Mouse (Mus musculus): ENCODE results near the gene Spock2. TPM values are rescaled to one million over a fixed set of nuclear protein-coding genes. Genes with fewer than 3 reads are reported as not detected.
A peak's percentile ranks its signal among the peaks of the same experiment; 100 is the strongest.
"Not testable (repeated sequence)": the region's sequence is repeated elsewhere in the genome, so short reads cannot be mapped to it uniquely, and the experiment has no call there.

The Spock2 gene
- polyA plus RNA-seq, 1 experiment from 2014 or later, result 68.6 TPM

- 53% methylated on average over 6 of the region's 6 CpGs for whole genome bisulfite sequencing
- ATAC-seq, result peak; percentile 52; the same call in 1 of the 2 replicates
- Histone ChIP-seq H3K4me2 (ENCODE audit: low read length) (no peak overlapping the region), H3K27ac (ENCODE audit: low read length) (no peak overlapping the region), H3K4me3 (replicated peaks; ENCODE audit: low read length) (no peak overlapping the region), H3K27me3 (replicated peaks; ENCODE audit: control insufficient read depth, insufficient read depth, low read length) (no peaks in the 10 kb centered on the region), H3K9me3 (ENCODE audit: control insufficient read depth, low read length) (no peaks in the 10 kb centered on the region), H3K36me3 (ENCODE audit: control insufficient read depth, insufficient read depth) (no peaks in the 10 kb centered on the region), H3K4me1 (replicated peaks; ENCODE audit: control insufficient read depth, insufficient read depth, low read length) (no peaks in the 10 kb centered on the region), H3K9ac (replicated peaks; ENCODE audit: low read depth, low read length) (no peak overlapping the region)
These were observed 45.2 kb downstream of the Spock2 start for GRCm38 (mm10) chr10:60151107-60151663.

- H3K4me1 ChIP-seq (replicated peaks; ENCODE audit: control insufficient read depth, insufficient read depth, low read length), result no peaks in the 10 kb centered on the region
- H3K4me2 ChIP-seq (ENCODE audit: low read length), result no peak overlapping the region
- no peak for ATAC-seq
- H3K4me3 ChIP-seq (replicated peaks; ENCODE audit: low read length), result no peak overlapping the region
- no peak overlapping the region for H3K9ac ChIP-seq (replicated peaks; ENCODE audit: low read depth, low read length)
- H3K9me3 ChIP-seq (ENCODE audit: control insufficient read depth, low read length), result no peaks in the 10 kb centered on the region
- H3K27ac ChIP-seq (ENCODE audit: low read length), result no peak overlapping the region
- H3K27me3 ChIP-seq (replicated peaks; ENCODE audit: control insufficient read depth, insufficient read depth, low read length), result no peaks in the 10 kb centered on the region
- no peaks in the 10 kb centered on the region for H3K36me3 ChIP-seq (ENCODE audit: control insufficient read depth, insufficient read depth)
These were observed 50.0 kb downstream of the Spock2 start for GRCm38 (mm10) chr10:60156016-60156415.

- no peak for ATAC-seq
- 96% methylated on average over 3 of the region's 3 CpGs for WGBS
- Histone ChIP-seq H3K27me3 (replicated peaks; ENCODE audit: control insufficient read depth, insufficient read depth, low read length) (no peaks in the 10 kb centered on the region), H3K4me2 (ENCODE audit: low read length) (no peak overlapping the region), H3K36me3 (ENCODE audit: control insufficient read depth, insufficient read depth) (no peaks in the 10 kb centered on the region), H3K27ac (ENCODE audit: low read length) (no peak overlapping the region), H3K9me3 (ENCODE audit: control insufficient read depth, low read length) (no peaks in the 10 kb centered on the region), H3K4me1 (replicated peaks; ENCODE audit: control insufficient read depth, insufficient read depth, low read length) (no peaks in the 10 kb centered on the region), H3K9ac (replicated peaks; ENCODE audit: low read depth, low read length) (no peak overlapping the region), H3K4me3 (replicated peaks; ENCODE audit: low read length) (no peak overlapping the region)
These were observed 52.1 kb downstream of the Spock2 start for GRCm38 (mm10) chr10:60158144-60158543.

GRCm38 (mm10) chr10:60161397-60161796, 55.4 kb downstream of the Spock2 start:
- H3K4me2 ChIP-seq (ENCODE audit: low read length); ATAC-seq; H3K27me3 ChIP-seq (replicated peaks; ENCODE audit: control insufficient read depth, insufficient read depth, low read length); H3K36me3 ChIP-seq (ENCODE audit: control insufficient read depth, insufficient read depth); H3K4me3 ChIP-seq (replicated peaks; ENCODE audit: low read length); H3K9ac ChIP-seq (replicated peaks; ENCODE audit: low read depth, low read length); H3K4me1 ChIP-seq (replicated peaks; ENCODE audit: control insufficient read depth, insufficient read depth, low read length); H3K9me3 ChIP-seq (ENCODE audit: control insufficient read depth, low read length); H3K27ac ChIP-seq (ENCODE audit: low read length): not testable (repeated sequence)
- 66% methylated on average over 3 of the region's 3 CpGs for WGBS

GRCm38 (mm10) chr10:60162184-60162972, 56.4 kb downstream of the Spock2 start:
- 86% methylated on average over 8 of the region's 8 CpGs for WGBS

GRCm38 (mm10) chr10:60162973-60163255, 56.9 kb downstream of the Spock2 start:
- 93% methylated on average over 6 of the region's 6 CpGs for WGBS
- no peak overlapping the region for H3K9ac ChIP-seq (replicated peaks; ENCODE audit: low read depth, low read length)
- H3K36me3 ChIP-seq (ENCODE audit: control insufficient read depth, insufficient read depth), result no peaks in the 10 kb centered on the region
- no peak overlapping the region for H3K4me3 ChIP-seq (replicated peaks; ENCODE audit: low read length)
- no peaks in the 10 kb centered on the region for H3K9me3 ChIP-seq (ENCODE audit: control insufficient read depth, low read length)
- no peaks in the 10 kb centered on the region for H3K4me1 ChIP-seq (replicated peaks; ENCODE audit: control insufficient read depth, insufficient read depth, low read length)
- no peak overlapping the region for H3K4me2 ChIP-seq (ENCODE audit: low read length)
- no peak for ATAC-seq
- H3K27ac ChIP-seq (ENCODE audit: low read length), result no peak overlapping the region
- no peaks in the 10 kb centered on the region for H3K27me3 ChIP-seq (replicated peaks; ENCODE audit: control insufficient read depth, insufficient read depth, low read length)

More at GRCm38 (mm10) chr10:60162184-60162972, 56.4 kb downstream of the Spock2 start:
- H3K36me3 ChIP-seq (ENCODE audit: control insufficient read depth, insufficient read depth); H3K27me3 ChIP-seq (replicated peaks; ENCODE audit: control insufficient read depth, insufficient read depth, low read length); H3K4me2 ChIP-seq (ENCODE audit: low read length); H3K4me3 ChIP-seq (replicated peaks; ENCODE audit: low read length); H3K9me3 ChIP-seq (ENCODE audit: control insufficient read depth, low read length); ATAC-seq; H3K4me1 ChIP-seq (replicated peaks; ENCODE audit: control insufficient read depth, insufficient read depth, low read length); H3K27ac ChIP-seq (ENCODE audit: low read length); H3K9ac ChIP-seq (replicated peaks; ENCODE audit: low read depth, low read length): not testable (repeated sequence)

GRCm38 (mm10) chr10:60164869-60165268, 58.9 kb downstream of the Spock2 start:
- no peak overlapping the region for H3K4me3 ChIP-seq (replicated peaks; ENCODE audit: low read length)
- WGBS, result 57% methylated on average over 1 of the region's 1 CpGs
- H3K4me2 ChIP-seq (ENCODE audit: low read length), result no peak overlapping the region
- H3K4me1 ChIP-seq (replicated peaks; ENCODE audit: control insufficient read depth, insufficient read depth, low read length), result no peaks in the 10 kb centered on the region
- H3K36me3 ChIP-seq (ENCODE audit: control insufficient read depth, insufficient read depth), result no peaks in the 10 kb centered on the region
- H3K9ac ChIP-seq (replicated peaks; ENCODE audit: low read depth, low read length), result no peak overlapping the region
- H3K27me3 ChIP-seq (replicated peaks; ENCODE audit: control insufficient read depth, insufficient read depth, low read length), result no peaks in the 10 kb centered on the region
- no peak for ATAC-seq
- H3K9me3 ChIP-seq (ENCODE audit: control insufficient read depth, low read length), result no peaks in the 10 kb centered on the region
- H3K27ac ChIP-seq (ENCODE audit: low read length), result no peak overlapping the region

GRCm38 (mm10) chr10:60166068-60166467, 60.0 kb downstream of the Spock2 start:
- no peak overlapping the region for H3K4me3 ChIP-seq (replicated peaks; ENCODE audit: low read length)
- H3K4me2 ChIP-seq (ENCODE audit: low read length), result no peak overlapping the region
- 20% methylated on average over 3 of the region's 3 CpGs for whole genome bisulfite sequencing
- no peaks in the 10 kb centered on the region for H3K36me3 ChIP-seq (ENCODE audit: control insufficient read depth, insufficient read depth)
- no peak overlapping the region for H3K27ac ChIP-seq (ENCODE audit: low read length)
- no peak overlapping the region for H3K9ac ChIP-seq (replicated peaks; ENCODE audit: low read depth, low read length)
- H3K27me3 ChIP-seq (replicated peaks; ENCODE audit: control insufficient read depth, insufficient read depth, low read length), result no peaks in the 10 kb centered on the region
- no peaks in the 10 kb centered on the region for H3K4me1 ChIP-seq (replicated peaks; ENCODE audit: control insufficient read depth, insufficient read depth, low read length)
- no peak for ATAC-seq
- no peaks in the 10 kb centered on the region for H3K9me3 ChIP-seq (ENCODE audit: control insufficient read depth, low read length)

- H3K9me3 ChIP-seq (ENCODE audit: control insufficient read depth, low read length), result no peaks in the 10 kb centered on the region
- 86% methylated on average over 2 of the region's 2 CpGs for WGBS
- no peaks in the 10 kb centered on the region for H3K27me3 ChIP-seq (replicated peaks; ENCODE audit: control insufficient read depth, insufficient read depth, low read length)
- H3K9ac ChIP-seq (replicated peaks; ENCODE audit: low read depth, low read length), result no peak overlapping the region
- H3K36me3 ChIP-seq (ENCODE audit: control insufficient read depth, insufficient read depth), result no peaks in the 10 kb centered on the region
- H3K4me2 ChIP-seq (ENCODE audit: low read length), result no peak overlapping the region
- H3K4me3 ChIP-seq (replicated peaks; ENCODE audit: low read length), result no peak overlapping the region
- no peak for ATAC-seq
- no peak overlapping the region for H3K27ac ChIP-seq (ENCODE audit: low read length)
- H3K4me1 ChIP-seq (replicated peaks; ENCODE audit: control insufficient read depth, insufficient read depth, low read length), result 0 out of 2 replicates have a peak, but pooled peaks cover 4% of the 10 kb centered on the region
These were observed 62.3 kb downstream of the Spock2 start for GRCm38 (mm10) chr10:60168306-60168705.
